Mouse (Mus musculus) yolk sac, embryonic 10.5 days (tissue): ENCODE measurements around the gene Adgrd1.
"Not testable (repeated sequence)": the region's sequence is repeated elsewhere in the genome, so short reads cannot be mapped to it uniquely, and the experiment has no call there.

Experiments used
- DNase-seq: peaks from one replicate; pipeline ENCODE4 v3.0.0-alpha.2; 2017; ENCODE audit warnings: low spot score

Adgrd1 gene

GRCm38 (mm10) chr5:129093158-129093557 is 3.4 kb upstream of the Adgrd1 start:
- no peak for DNase-seq

DNA sequence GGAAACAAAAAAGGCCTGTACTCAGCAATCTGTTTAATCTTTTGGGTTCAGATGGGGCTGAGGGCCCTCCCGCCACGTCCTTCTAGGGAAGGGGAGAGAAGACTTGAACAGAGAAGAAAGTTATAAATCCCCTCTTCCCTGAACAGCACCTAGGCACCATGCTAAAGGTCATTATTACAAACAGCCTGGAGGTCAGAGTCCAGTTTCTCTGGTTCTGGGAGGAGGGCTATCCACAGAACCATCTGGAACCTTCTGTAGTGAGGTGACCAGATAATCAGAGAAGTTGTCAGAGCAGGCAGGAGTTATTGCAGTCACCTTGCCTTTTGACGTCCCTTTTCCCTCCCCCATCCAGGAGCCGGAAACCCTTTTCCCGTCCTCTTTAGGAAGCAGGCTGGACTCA is 2.3 kb upstream of the Adgrd1 start:
- DNase-seq, result no peak

DNA sequence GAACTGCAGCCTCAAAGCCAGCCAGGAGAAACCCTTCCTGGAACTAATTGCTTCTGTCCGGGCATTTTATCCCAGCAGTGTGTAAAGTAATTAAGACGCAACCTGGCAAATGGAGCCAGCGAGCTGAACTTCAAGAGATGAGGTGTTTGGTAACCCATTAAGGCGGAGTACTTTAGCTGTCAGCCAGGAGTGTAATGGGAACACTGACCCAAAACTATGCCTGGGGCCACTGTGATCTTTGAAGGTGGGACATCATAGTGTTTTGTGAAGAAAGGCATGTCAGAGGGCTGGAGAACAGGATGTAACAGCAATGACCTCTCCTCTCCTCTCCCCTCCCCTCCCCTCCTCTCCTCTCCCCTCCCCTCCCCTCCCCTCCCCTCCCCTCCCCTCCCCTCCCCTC is 7.5 kb downstream of the Adgrd1 start:
- DNase-seq, result no peak

GRCm38 (mm10) chr5:129111729-129112128 is 15.2 kb downstream of the Adgrd1 start:
- no peak for DNase-seq

- DNase-seq, result no peak
Measured at GRCm38 (mm10) chr5:129113741-129114476, 17.4 kb downstream of the Adgrd1 start.

GRCm38 (mm10) chr5:129116299-129116698 is 19.7 kb downstream of the Adgrd1 start:
- no peak for DNase-seq

DNA sequence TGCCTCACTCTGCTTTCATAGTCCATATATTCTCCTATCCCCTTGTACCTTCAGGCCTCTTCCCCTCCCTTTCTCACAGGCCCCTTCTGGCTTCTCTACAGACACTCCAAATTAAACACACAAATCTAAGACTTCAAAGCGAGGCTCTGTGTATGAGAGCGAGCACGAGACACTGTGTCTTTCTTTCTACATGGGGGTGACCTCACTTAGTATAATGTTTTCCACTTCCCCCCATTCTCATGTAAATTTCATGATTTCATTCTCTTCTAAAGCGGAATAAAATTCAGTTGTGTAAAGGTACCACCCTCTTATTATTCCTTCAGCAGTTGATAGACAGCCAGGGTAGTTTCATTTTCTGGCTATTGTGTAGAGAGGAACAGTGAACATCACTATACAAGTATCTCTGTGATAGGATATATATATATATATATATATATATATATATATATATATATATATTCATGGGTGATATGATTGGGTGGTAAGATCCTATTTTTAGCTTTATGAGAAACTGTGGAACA is 21.1 kb downstream of the Adgrd1 start:
- DNase-seq, result no peak

DNA sequence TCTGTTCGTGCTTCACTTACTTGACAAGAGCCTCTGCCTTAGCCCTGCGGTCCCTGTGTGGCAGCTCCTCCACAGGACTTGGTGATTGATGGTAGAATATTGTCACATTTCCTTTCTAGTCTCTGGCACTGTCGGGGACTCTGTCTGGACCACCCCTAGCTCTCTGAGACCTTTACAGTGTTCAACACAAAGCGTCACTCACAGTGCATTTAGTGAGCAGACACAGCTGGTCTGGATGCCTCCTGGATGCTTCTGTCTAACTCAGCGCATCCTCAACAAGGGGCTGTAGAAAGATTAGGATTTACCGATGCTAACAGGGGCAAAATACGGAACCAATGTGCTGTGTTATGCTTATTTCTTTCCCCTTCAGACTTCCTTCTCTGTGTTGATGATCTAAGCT is 22.0 kb downstream of the Adgrd1 start:
- no peak for DNase-seq

DNA sequence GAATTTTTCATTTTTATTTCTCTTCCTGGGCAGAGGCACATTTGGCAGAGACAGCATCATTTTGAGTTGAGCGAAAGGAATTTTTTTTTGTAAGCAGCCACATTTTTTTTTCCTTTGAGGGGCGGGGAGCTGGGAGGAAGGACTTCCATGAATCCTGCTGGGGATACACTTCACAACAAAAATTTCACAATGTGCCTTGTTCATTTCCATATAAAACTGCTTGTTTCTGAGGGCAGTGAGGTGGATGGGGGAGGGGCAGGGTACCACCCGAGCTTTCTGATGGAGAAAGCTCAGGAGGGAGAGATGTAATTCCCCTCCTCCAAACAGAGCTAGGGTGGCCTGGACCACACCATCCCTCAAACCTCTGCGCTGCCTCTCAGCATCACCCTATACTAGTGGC is 22.6 kb downstream of the Adgrd1 start:
- DNase-seq, result no peak

- DNase-seq, result no peak
Measured at GRCm38 (mm10) chr5:129121654-129122285, 25.2 kb downstream of the Adgrd1 start.

- DNase-seq, result no peak
Measured at GRCm38 (mm10) chr5:129122491-129122890, 25.9 kb downstream of the Adgrd1 start.

DNA sequence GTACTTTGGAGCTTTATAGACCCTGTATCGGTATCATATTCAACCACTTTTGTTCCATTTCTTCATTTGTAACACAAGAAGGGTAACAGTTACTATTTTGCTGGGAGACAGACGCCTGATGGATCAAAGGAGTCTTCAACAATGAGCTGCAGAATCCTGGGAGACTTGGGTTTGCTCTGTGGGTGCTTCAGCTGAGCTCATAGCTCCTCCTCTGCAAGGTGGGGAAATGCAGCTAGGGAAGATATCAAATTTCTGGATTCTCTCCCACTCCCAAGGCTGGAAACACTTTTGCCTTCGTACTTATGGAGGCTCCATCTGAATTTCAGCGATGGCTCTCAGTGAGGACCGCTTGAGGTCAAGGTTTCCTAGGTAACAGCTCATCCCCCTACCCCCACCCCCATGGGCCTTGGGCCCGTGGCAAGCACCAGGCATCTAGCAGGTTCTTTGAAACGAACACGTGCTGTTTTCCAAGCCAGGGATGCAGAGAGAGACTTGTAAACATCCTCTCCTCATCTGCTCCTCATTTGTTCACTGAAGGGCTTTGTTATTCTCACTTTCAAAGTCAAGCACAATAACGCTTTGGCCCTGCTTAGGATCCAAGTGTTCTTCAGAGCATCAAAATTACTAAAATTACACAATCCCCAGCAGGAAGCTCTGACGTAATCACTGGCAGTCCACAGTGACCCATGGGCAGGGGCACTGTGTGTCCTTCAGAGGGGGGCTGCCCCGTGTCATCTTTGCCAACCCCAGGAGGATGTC is 27.7 kb downstream of the Adgrd1 start:
- no peak for DNase-seq

- not testable (repeated sequence) for DNase-seq
Measured at GRCm38 (mm10) chr5:129128310-129128709, 31.8 kb downstream of the Adgrd1 start.

DNA sequence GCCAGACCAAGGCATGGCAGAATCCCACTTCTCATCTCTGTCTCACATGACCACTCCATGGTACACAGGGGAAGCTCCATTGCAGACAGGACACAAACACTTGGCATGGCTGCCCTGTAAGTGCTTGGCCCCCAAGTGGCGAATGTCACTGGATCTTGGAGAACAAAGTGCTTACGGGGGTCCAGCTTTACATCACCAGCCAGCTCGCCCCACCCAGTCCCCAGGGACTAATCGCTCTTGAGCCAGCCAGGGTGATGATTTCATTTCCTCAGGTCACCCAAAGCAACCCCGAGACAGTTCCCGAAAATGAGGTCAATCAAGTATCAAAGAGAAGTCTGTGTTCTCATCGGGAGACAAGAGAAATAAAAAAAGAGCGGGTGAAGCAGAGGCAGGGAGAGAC is 33.8 kb downstream of the Adgrd1 start:
- DNase-seq, result no peak

- DNase-seq, result no peak
Measured at GRCm38 (mm10) chr5:129137405-129137804, 40.9 kb downstream of the Adgrd1 start.

DNA sequence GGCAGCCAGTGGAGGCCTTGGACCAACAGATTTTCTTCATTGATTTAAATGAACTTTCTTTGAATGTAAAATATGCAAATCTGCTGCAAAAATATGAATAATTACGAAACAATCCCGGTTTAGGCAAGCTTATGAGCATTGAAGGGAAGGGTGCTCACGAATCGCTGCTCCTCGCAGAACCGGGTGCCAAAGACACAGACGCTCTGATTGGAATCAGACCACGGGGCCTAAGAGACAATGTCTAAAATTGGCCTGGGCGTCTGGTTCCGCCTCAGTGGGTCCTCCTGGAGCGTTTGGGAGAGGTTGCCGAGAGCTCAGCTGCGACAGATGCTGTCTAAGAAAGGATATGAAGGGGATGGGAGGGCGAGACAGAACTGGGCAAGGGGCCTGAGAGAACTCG is 42.0 kb downstream of the Adgrd1 start:
- DNase-seq, result no peak

GRCm38 (mm10) chr5:129142801-129143200 is 46.3 kb downstream of the Adgrd1 start:
- DNase-seq, result no peak

GRCm38 (mm10) chr5:129145307-129145935 is 48.9 kb downstream of the Adgrd1 start:
- no peak for DNase-seq

- DNase-seq, result no peak
Measured at GRCm38 (mm10) chr5:129146892-129147509, 50.5 kb downstream of the Adgrd1 start.

DNA sequence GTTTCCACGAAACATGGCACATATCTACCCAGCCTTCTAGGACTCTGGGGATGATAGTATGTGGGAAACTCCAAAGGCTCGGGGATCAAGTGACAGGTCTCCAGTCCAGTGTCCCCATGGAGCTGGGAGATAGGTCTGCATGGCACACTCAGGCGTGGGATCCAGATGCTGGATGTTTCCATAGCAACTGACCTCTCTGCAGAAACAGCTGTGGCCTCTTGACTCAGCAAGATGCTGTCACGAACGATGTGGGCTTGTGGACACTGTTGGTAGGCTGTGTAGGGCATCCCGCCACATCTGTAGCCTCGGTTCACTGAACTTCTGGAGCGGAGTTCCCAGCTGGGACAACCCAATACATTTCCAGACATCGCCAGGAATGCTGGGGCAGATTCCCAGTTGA is 51.9 kb downstream of the Adgrd1 start:
- DNase-seq, result no peak

DNA sequence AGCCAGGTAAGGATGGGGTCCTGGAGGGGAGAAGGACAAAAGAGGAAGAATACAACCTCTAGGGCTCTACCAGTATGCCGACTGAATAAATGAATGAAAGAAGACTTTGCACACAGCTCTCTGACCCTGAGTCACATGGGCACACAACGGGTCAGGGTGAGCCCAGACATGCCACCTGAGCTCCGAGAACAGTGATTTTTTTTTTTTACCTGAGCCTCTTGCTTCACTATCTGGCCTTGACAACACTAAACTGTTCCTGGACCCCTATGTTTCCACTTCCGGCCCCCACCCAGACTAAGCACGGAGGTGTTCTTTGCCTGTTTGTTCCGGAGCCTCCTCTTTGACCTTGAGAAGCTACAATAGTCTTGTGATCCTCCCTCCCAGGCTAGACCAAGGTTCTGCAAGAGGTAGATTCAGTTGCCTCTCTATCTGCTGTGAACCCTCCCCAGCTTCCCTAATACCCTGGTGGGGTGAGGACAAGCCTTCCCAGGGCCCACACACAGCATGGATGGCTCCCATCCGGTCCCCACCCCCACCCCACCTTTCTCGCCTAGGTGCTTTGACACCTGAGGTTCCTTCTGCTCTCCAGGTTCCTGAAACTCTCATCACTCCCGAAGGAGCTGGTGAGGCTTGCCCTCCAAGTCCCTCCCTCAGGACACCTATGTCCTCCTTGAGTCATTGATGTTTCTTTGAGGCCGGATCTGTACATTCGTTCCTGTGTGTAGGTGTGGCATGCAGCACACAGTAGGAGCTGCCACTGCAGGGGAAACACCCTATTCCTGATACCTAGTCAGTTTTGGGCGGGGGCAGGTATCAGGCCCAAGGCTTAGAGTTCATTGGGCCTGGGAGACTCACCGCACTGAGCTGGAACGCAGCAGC is 58.7 kb downstream of the Adgrd1 start:
- no peak for DNase-seq
